Mouse (Mus musculus): ENCODE data around the gene Tbc1d16. TPM values are rescaled to one million over a fixed set of nuclear protein-coding genes. Genes with fewer than 3 reads are reported as not detected.

The Tbc1d16 gene
- polyA plus RNA-seq, 1 experiment from 2014 or later: 54.6 TPM

GRCm38 (mm10) chr11:119168851-119169250, 59.4 kb downstream of the Tbc1d16 start:
- WGBS: 97% methylated on average over 1 of the region's 1 CpGs
- Histone ChIP-seq H3K4me1 (replicated peaks; ENCODE audit: control insufficient read depth, insufficient read depth, low read length) (0 out of 2 replicates have a peak, but pooled peaks cover 2% of the 10 kb centered on the region), H3K4me2 (ENCODE audit: low read length) (no peak overlapping the region)

GRCm38 (mm10) chr11:119165995-119166394, 62.3 kb downstream of the Tbc1d16 start:
- Histone ChIP-seq H3K9ac (replicated peaks; ENCODE audit: low read depth, low read length) (no peak overlapping the region), H3K27me3 (replicated peaks; ENCODE audit: control insufficient read depth, insufficient read depth, low read length) (no peaks in the 10 kb centered on the region), H3K27ac (ENCODE audit: low read length) (no peak overlapping the region), H3K36me3 (ENCODE audit: control insufficient read depth, insufficient read depth) (no peaks in the 10 kb centered on the region), H3K4me3 (replicated peaks; ENCODE audit: low read length) (no peak overlapping the region), H3K4me2 (ENCODE audit: low read length) (no peak overlapping the region), H3K4me1 (replicated peaks; ENCODE audit: control insufficient read depth, insufficient read depth, low read length) (0 out of 2 replicates have a peak, but pooled peaks cover 2% of the 10 kb centered on the region), H3K9me3 (ENCODE audit: control insufficient read depth, low read length) (no peaks in the 10 kb centered on the region)
- no peak for ATAC-seq
- WGBS: 79% methylated on average over 10 of the region's 10 CpGs

More at GRCm38 (mm10) chr11:119168851-119169250, 59.4 kb downstream of the Tbc1d16 start:
- Histone ChIP-seq H3K36me3 (ENCODE audit: control insufficient read depth, insufficient read depth) (no peaks in the 10 kb centered on the region), H3K4me3 (replicated peaks; ENCODE audit: low read length) (no peak overlapping the region), H3K9me3 (ENCODE audit: control insufficient read depth, low read length) (no peaks in the 10 kb centered on the region), H3K9ac (replicated peaks; ENCODE audit: low read depth, low read length) (no peak overlapping the region), H3K27ac (ENCODE audit: low read length) (no peak overlapping the region), H3K27me3 (replicated peaks; ENCODE audit: control insufficient read depth, insufficient read depth, low read length) (no peaks in the 10 kb centered on the region)
- no peak for ATAC-seq

GRCm38 (mm10) chr11:119164375-119164774, 63.9 kb downstream of the Tbc1d16 start:
- 77% methylated on average over 7 of the region's 7 CpGs for WGBS

GRCm38 (mm10) chr11:119163734-119163992, 64.6 kb downstream of the Tbc1d16 start:
- H3K27me3 ChIP-seq (replicated peaks; ENCODE audit: control insufficient read depth, insufficient read depth, low read length): no peaks in the 10 kb centered on the region
- WGBS: 93% methylated on average over 7 of the region's 7 CpGs
- no peak for ATAC-seq

More at GRCm38 (mm10) chr11:119164375-119164774, 63.9 kb downstream of the Tbc1d16 start:
- Histone ChIP-seq H3K4me1 (replicated peaks; ENCODE audit: control insufficient read depth, insufficient read depth, low read length) (peaks cover 7% of the 10 kb centered on the region), H3K4me3 (replicated peaks; ENCODE audit: low read length) (no peak overlapping the region), H3K4me2 (ENCODE audit: low read length) (no peak overlapping the region), H3K36me3 (ENCODE audit: control insufficient read depth, insufficient read depth) (no peaks in the 10 kb centered on the region), H3K27me3 (replicated peaks; ENCODE audit: control insufficient read depth, insufficient read depth, low read length) (no peaks in the 10 kb centered on the region), H3K27ac (ENCODE audit: low read length) (no peak overlapping the region), H3K9ac (replicated peaks; ENCODE audit: low read depth, low read length) (no peak overlapping the region), H3K9me3 (ENCODE audit: control insufficient read depth, low read length) (no peaks in the 10 kb centered on the region)
- no peak for ATAC-seq

GRCm38 (mm10) chr11:119162959-119163733, 65.2 kb downstream of the Tbc1d16 start:
- Histone ChIP-seq H3K36me3 (ENCODE audit: control insufficient read depth, insufficient read depth) (no peaks in the 10 kb centered on the region), H3K9ac (replicated peaks; ENCODE audit: low read depth, low read length) (no peak overlapping the region), H3K4me3 (replicated peaks; ENCODE audit: low read length) (no peak overlapping the region), H3K9me3 (ENCODE audit: control insufficient read depth, low read length) (no peaks in the 10 kb centered on the region), H3K27me3 (replicated peaks; ENCODE audit: control insufficient read depth, insufficient read depth, low read length) (no peaks in the 10 kb centered on the region), H3K4me1 (replicated peaks; ENCODE audit: control insufficient read depth, insufficient read depth, low read length) (peaks cover 11% of the 10 kb centered on the region), H3K27ac (ENCODE audit: low read length) (no peak overlapping the region), H3K4me2 (ENCODE audit: low read length) (no peak overlapping the region)
- ATAC-seq: no peak
- WGBS: 91% methylated on average over 22 of the region's 22 CpGs

More at GRCm38 (mm10) chr11:119163734-119163992, 64.6 kb downstream of the Tbc1d16 start:
- H3K4me1 ChIP-seq (replicated peaks; ENCODE audit: control insufficient read depth, insufficient read depth, low read length): peaks cover 8% of the 10 kb centered on the region
- no peak overlapping the region for H3K4me2 ChIP-seq (ENCODE audit: low read length)
- no peaks in the 10 kb centered on the region for H3K36me3 ChIP-seq (ENCODE audit: control insufficient read depth, insufficient read depth)
- H3K9ac ChIP-seq (replicated peaks; ENCODE audit: low read depth, low read length): no peak overlapping the region
- H3K9me3 ChIP-seq (ENCODE audit: control insufficient read depth, low read length): no peaks in the 10 kb centered on the region
- H3K27ac ChIP-seq (ENCODE audit: low read length): no peak overlapping the region
- no peak overlapping the region for H3K4me3 ChIP-seq (replicated peaks; ENCODE audit: low read length)

- H3K27me3 ChIP-seq (replicated peaks; ENCODE audit: control insufficient read depth, insufficient read depth, low read length): no peaks in the 10 kb centered on the region
- no peak for ATAC-seq
- no peak overlapping the region for H3K4me2 ChIP-seq (ENCODE audit: low read length)
- no peak overlapping the region for H3K9ac ChIP-seq (replicated peaks; ENCODE audit: low read depth, low read length)
- peaks cover 26% of the 10 kb centered on the region for H3K4me1 ChIP-seq (replicated peaks; ENCODE audit: control insufficient read depth, insufficient read depth, low read length)
- WGBS: 89% methylated on average over 2 of the region's 2 CpGs
- H3K9me3 ChIP-seq (ENCODE audit: control insufficient read depth, low read length): no peaks in the 10 kb centered on the region
- no peak overlapping the region for H3K27ac ChIP-seq (ENCODE audit: low read length)
- H3K4me3 ChIP-seq (replicated peaks; ENCODE audit: low read length): no peak overlapping the region
- H3K36me3 ChIP-seq (ENCODE audit: control insufficient read depth, insufficient read depth): no peaks in the 10 kb centered on the region
Measured at GRCm38 (mm10) chr11:119161665-119162064, 66.6 kb downstream of the Tbc1d16 start.

- H3K4me2 ChIP-seq (ENCODE audit: low read length): no peak overlapping the region
- H3K9me3 ChIP-seq (ENCODE audit: control insufficient read depth, low read length): no peaks in the 10 kb centered on the region
- no peak overlapping the region for H3K9ac ChIP-seq (replicated peaks; ENCODE audit: low read depth, low read length)
- H3K4me1 ChIP-seq (replicated peaks; ENCODE audit: control insufficient read depth, insufficient read depth, low read length): peaks cover 37% of the 10 kb centered on the region
- WGBS: 90% methylated on average over 5 of the region's 5 CpGs
- no peaks in the 10 kb centered on the region for H3K27me3 ChIP-seq (replicated peaks; ENCODE audit: control insufficient read depth, insufficient read depth, low read length)
- no peak for ATAC-seq
- H3K4me3 ChIP-seq (replicated peaks; ENCODE audit: low read length): no peak overlapping the region
- H3K27ac ChIP-seq (ENCODE audit: low read length): no peak overlapping the region
- peaks cover 3% of the 10 kb centered on the region; the same call in 1 of the 2 replicates for H3K36me3 ChIP-seq (ENCODE audit: control insufficient read depth, insufficient read depth)
Measured at GRCm38 (mm10) chr11:119160050-119160449, 68.2 kb downstream of the Tbc1d16 start.

GRCm38 (mm10) chr11:119159496-119159895, 68.8 kb downstream of the Tbc1d16 start:
- no peak overlapping the region for H3K27ac ChIP-seq (ENCODE audit: low read length)
- no peak overlapping the region for H3K4me3 ChIP-seq (replicated peaks; ENCODE audit: low read length)
- 51% methylated on average over 11 of the region's 11 CpGs for WGBS
- peaks cover 37% of the 10 kb centered on the region for H3K4me1 ChIP-seq (replicated peaks; ENCODE audit: control insufficient read depth, insufficient read depth, low read length)
- H3K36me3 ChIP-seq (ENCODE audit: control insufficient read depth, insufficient read depth): peaks cover 4% of the 10 kb centered on the region; the same call in 1 of the 2 replicates
- H3K9ac ChIP-seq (replicated peaks; ENCODE audit: low read depth, low read length): no peak overlapping the region
- no peaks in the 10 kb centered on the region for H3K9me3 ChIP-seq (ENCODE audit: control insufficient read depth, low read length)
- H3K27me3 ChIP-seq (replicated peaks; ENCODE audit: control insufficient read depth, insufficient read depth, low read length): no peaks in the 10 kb centered on the region
- H3K4me2 ChIP-seq (ENCODE audit: low read length): no peak overlapping the region
- ATAC-seq: no peak

- ATAC-seq: no peak
- Histone ChIP-seq H3K4me2 (ENCODE audit: low read length) (peak overlapping the region; percentile 14), H3K27ac (ENCODE audit: low read length) (peak overlapping the region; percentile 81), H3K9ac (replicated peaks; ENCODE audit: low read depth, low read length) (peak overlapping the region; percentile 43; the same call in 1 of the 2 replicates), H3K4me3 (replicated peaks; ENCODE audit: low read length) (no peak overlapping the region; the same call in 1 of the 2 replicates), H3K4me1 (replicated peaks; ENCODE audit: control insufficient read depth, insufficient read depth, low read length) (peaks cover 35% of the 10 kb centered on the region), H3K9me3 (ENCODE audit: control insufficient read depth, low read length) (no peaks in the 10 kb centered on the region), H3K27me3 (replicated peaks; ENCODE audit: control insufficient read depth, insufficient read depth, low read length) (no peaks in the 10 kb centered on the region), H3K36me3 (ENCODE audit: control insufficient read depth, insufficient read depth) (peaks cover 11% of the 10 kb centered on the region)
- WGBS: 16% methylated on average over 20 of the region's 20 CpGs
Measured at GRCm38 (mm10) chr11:119157377-119158189, 70.7 kb downstream of the Tbc1d16 start.

Measured in forebrain, embryonic 16.5 days (tissue).